Mouse (Mus musculus) thymus, postnatal 14 days (tissue): ENCODE results near the gene Asb14.
"Not testable (repeated sequence)": the region's sequence is repeated elsewhere in the genome, so short reads cannot be mapped to it uniquely, and the experiment has no call there.

Experiments used
- DNase-seq: peaks from one replicate; pipeline ENCODE4 v3.0.0; 2021

Asb14 gene

DNA sequence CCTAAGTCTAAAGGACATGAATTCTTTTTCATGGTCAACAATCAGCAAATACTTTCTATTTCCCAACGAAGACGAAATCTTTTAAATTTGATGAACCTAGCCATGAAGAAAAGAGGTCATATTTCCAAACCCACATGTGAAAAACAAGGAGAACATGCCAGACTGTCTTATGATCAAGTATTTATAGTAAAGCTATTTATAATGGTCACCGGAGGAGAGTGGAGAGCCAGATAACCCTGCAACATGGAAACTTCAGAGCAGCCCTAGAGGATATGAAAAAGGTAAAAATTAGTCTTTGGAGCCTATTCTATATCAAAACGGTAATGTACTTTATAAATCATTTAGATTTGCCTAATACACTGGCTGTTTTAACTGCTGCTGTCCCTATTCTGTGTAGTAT lies at the start of gene Asb14:
Gene Asb14 (plus strand): TSS at position 166 of the 400 bp plus-strand sequence.
- no peak for DNase-seq

DNA sequence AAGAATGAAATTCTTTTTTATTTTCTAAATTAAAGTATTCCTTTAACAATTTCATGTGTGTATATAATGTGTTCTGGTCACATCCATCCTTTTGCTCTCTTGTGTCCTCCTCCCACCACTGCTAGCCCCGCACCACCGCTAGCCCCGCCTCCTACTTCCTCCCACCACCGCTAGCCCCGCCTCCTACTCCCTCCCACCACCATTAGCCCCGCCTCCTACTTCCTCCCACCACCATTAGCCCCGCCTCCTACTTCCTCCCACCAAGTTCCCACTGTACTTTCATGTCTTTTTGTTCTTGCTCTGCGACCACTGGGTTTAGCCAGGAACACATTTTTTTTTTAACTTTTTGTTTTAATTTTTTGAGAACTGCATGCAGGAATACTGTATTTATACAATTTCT lies 41.3 kb upstream of the Asb14 start:
- peak; percentile 29 for DNase-seq

DNA sequence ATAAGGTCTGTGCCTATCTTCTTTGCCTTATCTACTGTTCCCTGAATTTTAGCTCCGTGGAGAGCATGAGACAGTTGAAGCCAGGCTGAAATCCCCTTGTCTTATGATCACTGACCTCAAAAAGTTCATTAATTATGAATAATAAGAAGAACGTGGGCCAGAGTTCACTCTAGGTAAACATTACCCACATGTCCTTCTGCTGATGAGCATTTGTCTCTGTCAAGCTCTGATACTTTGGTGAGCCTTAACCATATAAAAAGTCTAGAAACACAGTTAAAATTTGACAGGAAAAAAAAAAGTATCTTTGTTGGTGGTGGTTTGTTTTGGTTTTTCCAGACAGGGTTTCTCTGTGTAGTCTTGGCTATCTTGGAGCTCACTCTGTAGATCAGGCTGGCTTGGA lies 40.3 kb upstream of the Asb14 start:
- DNase-seq: no peak

DNA sequence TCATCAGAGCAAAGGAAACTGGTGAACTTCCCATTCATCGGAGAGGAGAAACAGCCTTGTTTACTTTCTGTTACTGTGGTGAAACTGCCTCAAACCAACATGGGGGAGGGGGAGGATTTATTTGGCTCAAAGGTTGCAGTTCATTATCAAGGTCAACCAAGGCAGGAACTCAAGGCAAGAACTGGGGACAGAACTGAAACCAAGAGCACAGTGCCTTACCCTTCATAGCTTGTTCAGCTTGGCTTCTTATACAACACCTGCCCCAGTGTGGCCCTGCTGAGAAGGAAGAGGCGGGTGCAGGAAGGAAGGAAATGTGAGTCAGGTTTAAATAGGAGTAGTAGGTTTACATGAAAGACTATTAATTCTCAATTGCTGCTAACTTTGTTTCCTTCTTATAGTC lies 36.0 kb upstream of the Asb14 start:
- peak; percentile 41 for DNase-seq

DNA sequence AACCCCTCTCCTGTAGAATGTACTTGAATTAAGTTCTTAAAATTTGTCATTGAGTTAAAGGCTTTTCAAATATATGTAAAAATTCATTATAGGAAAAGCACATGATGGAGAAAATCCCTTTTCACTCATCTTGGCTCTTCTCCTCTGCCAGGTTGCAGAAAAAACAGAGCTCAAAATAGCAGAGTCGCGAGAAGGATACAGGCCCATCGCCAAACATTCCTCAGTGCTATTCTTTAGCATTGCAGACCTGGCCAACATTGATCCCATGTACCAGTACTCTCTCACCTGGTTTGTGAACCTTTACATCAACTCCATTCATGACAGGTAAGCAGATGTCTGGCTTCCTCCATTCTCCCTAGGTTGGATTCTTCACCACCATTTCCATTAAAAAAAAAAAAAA lies 35.3 kb upstream of the Asb14 start:
- no peak for DNase-seq

DNA sequence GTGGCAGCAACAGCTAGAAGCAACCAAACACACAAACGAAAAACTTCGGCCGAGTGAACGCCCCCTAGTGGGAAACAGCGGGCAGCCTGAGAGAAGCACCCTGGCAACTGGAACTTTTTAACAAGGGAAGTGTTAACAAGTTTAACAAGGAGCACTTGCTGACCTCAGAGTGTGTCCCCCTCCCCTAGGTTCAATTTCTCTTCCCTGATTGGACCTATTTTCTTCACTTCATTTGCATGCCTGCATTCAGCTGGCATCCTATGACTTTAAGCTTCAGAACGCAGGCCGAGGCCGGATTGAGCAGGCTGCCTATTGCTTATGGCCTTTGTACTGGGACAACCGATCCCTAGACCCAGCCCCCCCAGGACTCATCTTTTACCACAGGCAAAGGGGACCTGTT lies 27.0 kb upstream of the Asb14 start:
- DNase-seq: no peak

DNA sequence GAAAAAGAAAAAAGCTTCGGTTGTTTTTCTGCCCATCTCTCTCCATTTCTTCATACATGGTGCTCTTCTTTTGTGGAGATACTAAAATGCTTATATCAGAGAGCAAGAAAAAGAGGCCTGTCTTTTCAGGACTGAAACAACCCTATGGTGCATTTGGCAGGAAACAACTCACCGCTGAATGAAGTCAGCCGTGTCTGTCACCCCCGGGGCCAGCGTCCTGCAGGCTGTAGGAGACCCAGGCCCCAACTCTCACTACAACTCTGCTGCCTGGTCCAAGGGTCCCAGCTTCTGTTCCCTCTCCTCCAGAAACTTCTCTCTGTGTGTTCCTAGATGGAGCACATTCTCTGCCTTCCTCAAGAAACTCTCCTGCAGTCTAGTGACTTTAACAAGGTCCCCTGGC lies 26.1 kb upstream of the Asb14 start:
- DNase-seq: no peak

DNA sequence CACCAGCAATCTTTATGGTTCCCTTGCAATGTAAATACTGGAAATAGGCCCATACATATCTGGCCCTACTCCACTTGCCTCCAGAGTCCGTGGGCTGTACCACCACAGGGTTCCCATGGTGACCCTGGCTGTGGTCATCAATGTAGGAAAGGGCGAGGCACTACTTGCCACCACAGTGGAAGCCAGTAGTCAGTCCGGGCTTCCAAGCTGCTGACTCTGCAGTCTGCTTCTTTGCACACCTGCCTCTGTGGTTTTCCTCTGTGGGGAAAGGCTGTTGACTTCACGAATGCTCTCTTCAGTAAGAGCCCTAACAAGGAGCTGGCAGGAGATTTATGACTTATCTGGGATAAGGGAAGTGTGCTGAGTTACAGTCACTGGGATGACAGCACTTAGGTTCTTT lies 15.6 kb upstream of the Asb14 start:
- peak; percentile 59 for DNase-seq

DNA sequence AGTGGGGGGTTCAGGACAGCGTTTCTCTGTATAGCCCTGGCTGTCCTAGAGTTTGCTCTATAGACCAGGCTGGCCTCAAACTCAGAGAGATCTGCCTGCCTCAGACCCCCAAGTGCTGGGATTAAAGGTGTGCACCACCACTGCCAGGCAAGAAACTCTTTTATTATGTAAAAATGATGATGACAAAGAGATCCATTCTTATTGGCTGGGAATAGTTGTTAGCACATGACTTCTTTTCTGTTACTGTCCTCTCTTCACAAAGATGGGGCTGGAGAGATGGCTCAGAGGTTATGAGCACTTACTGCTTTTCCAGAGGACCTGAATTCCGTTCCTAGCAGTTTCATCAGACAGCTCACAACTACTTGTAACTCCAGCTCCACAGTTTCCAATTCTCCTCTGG lies 14.4 kb upstream of the Asb14 start:
- no peak for DNase-seq

DNA sequence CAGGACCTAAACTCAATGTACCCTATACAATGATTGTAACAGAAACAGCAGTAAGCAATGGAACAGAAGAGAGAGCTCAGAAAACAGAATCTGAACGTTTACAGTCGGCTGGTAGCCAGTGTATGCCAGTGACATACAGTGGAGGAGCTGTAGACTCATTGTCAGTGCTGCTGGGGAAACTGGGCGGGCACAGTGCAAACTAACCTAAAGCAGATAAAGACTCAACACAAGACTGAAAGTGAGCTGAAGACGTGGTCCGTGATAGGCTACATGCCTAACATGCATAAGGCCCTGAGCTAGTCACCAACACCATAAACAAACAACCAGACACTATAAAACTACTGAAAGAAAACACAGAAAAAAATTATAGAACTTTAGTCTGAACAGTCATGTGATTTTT lies 12.7 kb upstream of the Asb14 start:
- DNase-seq: no peak

DNA sequence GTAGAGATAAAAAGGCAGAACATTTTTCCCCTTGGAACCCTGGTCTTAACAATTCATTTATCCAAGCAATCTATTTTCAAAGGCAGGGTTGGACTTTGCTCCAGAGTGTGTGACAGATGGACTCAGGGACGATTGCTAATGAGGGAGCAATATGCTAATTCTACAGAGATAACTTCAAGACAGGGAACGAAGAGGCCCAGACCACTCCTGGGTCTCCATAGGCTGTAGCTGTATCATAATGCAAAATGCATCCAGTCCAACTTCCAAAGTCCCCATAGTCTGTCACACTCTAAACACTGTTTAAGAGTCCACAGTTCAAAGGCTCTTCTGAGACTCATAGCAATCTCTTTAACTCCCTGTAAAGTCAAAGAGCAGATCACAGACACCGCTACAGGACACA lies 7.1 kb upstream of the Asb14 start:
- DNase-seq: no peak

DNA sequence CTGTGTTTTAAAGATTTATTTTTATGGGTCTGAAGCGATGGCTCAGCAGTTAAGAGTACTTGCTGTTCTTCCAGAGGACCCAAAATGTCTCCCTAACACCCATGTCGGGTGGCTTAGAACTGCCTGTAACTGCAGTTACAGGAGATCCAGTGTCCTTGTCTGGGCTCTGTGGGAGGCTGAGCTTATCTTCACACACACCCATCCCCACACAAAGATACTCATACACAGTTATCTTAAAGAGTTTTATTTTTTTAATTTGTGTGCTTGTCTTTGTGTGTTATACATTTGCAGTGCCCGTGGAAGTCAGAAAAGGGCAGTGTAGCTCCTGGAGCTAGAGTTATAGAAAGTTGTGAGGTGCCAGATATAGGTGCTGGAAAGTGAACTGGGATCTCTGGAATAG lies 3.6 kb upstream of the Asb14 start:
- DNase-seq: no peak

DNA sequence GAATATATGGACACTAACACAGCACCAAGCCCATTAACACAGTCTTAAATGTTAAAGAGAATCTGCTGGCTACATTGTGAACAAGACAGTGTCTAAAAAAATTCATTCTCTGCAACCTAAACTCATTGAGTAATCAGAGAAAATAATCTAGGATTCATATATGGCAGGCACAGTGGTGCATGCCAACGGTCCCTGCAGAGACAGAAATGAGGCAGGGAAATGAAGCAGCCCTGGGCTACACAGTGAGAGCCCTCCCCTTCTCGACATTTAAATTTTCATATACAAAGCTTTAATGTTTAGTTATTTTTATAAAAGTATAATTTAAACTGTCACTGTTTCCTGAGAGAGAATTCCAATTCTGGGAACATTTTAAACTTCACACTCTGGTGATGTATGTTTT lies 5.1 kb downstream of the Asb14 start:
- no peak for DNase-seq

DNA sequence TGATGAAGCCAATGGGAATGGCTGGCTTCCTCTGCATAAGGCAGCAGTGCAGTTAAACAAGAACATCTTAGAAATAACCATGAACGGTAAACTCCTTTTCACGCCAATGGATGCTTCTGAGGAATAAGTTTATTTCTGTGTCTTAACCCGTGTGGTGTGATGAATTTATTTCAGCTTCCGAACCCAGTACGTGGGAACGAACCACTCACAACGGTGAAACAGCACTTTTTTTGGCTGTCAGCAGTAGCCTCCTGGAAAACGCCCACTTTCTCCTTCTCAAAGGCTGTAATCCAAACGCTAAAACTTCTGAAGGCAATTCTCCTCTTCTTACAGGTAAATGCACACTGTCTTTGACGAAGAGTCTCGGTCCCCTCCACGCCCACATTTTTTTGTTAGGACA lies 6.5 kb downstream of the Asb14 start:
- DNase-seq: no peak

DNA sequence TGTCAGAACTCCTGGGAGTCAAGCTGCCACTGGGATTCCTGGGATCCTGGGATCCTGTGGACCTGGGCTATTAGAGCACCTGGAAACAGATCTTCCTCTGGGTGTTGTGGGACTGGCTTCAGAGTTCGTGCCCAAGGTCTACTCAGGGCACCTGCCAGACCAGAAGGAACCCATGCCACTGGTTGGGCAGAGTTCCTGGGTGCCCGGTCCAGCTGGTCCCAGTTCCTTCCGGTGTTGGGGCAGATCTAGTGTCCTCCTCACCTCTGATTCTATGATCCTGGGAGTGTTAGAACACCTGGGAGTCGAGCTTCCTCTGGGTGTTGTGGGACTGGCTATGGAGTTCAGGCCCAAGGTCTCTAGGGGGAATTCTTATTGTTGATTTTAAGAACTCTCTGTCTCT lies 13.0 kb downstream of the Asb14 start:
- no peak for DNase-seq

DNA sequence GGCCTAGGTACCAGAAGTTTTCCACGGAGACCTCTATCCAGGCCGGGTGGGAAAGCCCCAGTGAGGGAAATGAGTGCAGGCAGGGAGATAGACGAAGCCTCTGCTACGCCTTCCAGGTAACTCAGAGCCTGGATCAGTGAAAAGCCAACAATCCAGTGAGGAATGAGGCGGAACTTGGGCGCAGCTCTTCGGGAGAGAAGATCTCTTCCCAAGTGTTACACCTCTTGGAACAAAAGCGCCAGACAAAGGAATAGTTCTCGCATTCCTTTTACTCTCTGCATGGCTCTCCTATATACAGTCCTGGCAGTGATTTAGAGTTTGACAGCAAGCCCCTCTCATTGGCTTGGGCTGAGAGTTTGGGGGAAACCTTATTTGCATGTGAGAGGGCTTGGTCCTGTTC lies 16.1 kb downstream of the Asb14 start:
- DNase-seq: not testable (repeated sequence)

DNA sequence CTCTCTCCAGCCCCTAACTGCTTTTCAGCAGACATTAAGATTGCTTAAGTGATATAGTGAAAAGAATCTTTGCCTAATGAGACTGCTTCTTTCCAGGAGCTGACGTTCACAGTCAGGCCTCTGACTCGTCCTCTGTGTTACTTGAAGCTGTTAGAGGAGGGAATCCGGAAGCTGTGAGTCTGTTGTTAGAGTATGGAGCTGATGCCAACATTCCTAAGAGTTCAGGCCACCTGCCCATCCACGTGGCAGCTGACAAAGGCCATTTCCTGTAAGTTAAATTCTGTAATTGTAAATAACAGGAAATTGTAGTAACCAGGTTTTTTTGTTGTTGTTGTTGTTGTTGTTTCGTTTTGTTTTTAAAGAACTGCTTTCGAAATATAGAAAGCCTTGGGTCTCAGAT lies 16.8 kb downstream of the Asb14 start:
- DNase-seq: no peak

DNA sequence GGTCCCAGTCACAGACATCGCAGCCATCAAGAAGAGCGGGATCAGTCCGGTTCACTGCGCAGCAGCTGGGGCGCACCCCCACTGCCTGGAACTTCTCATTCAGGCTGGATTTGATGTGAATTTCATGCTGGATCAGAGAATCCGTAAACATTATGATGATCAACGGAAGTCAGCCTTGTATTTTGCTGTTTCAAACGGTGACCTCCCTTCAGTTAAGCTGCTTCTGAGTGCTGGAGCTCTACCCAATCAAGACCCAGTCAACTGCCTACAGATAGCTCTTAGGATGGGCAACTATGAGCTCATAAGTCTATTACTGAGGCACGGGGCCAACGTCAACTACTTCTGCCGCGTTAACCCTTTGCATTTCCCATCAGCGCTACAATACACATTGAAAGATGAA lies 17.5 kb downstream of the Asb14 start:
- DNase-seq: no peak

DNA sequence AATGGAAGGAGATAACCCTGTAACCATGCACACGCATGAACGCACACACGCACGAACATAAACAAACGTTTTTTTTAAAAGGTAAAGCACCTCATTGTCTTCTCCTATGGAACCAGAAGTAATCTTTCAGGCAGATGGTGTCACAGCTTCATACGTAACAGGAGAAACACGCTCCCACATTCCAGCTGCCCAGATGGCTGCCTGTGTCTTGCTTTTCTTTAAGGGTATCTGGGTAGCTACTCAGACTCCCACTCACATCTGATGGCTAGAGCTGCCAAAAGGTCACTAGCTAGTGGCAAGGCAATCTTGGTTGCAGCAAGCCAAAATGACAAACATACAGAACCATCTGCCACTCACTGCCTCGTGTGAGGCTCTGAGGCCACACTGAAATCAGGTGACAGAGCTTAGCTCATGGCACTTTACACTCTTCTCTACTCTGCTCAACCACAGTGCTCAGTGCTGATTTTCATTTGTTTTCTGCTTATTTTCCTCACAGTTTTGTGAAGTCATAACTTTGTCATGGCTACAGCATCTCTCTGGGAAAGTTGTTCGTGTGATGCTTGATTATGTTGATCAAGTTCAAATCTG lies 19.4 kb downstream of the Asb14 start:
- no peak for DNase-seq

DNA sequence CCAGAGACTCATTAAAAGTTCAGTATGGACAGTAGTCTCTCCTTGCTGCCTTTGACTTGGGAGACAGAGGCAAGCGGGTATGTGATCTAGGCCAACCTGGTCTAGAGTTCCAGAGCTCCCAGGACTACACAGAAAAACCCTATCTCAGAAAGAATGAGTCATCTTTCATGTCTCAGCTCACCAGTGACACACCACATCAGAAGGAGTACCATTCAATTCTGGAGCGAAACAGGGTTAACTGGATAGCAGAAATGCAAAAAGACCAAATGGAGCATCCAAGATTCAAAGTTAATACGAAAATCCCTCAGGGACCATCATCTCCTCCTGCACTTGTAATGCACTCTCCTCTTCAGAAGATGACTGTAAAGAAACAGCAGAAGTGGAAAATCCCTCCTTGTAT lies 25.0 kb downstream of the Asb14 start:
- no peak for DNase-seq

DNA sequence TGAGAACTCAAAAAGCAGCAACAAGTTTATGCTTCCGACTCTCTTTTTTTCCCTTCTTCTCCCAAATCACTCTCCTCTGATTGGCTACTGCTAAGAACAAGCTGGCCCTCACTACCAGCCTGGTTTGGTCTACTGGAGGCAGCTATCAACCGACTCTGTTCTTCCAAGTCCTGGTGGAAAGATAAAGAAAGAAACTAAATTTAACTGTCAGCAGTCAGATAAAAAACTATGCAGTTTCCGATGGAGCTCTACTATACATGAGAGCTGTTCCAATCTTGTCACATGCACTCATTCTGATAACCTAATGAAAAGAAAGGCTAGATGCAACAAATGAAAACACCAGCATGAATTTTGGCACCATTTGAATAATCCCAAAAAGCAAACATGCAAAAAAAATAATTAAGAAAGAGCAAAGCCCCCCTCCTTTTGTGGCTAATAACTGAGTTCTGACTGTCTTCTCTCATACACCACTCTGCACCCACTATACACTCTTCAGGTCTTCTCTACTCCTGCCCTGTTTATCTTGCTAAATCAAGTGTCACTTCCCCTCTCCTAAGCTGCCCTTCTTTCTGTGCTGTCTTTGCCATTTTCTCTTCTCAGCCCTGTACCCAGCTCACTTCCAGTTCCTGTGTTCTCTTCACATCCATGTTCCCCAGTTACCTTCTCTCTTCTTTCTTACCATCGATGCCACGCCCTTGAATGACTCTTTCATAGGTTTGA lies 29.5 kb downstream of the Asb14 start:
- no peak for DNase-seq

DNA sequence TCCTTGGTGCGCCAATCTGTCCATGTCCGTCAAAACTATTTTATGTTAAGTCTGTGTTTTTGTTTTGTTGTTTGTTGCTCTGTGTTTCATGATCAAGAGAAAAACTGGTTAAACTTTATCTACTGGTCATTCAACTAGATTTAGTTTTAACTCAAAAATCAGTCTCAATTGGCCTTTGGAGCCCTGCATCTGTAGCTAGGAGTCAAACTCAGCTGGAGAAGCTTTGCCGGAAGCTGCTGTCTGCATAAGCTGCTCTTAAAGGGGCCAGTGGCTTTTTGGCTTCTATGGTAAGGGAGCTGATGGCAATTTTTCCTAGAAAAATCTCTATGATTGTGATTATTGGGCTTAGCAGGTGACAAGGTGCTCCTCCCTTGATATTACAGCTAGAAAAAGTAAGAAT lies 40.5 kb downstream of the Asb14 start:
- no peak for DNase-seq

DNA sequence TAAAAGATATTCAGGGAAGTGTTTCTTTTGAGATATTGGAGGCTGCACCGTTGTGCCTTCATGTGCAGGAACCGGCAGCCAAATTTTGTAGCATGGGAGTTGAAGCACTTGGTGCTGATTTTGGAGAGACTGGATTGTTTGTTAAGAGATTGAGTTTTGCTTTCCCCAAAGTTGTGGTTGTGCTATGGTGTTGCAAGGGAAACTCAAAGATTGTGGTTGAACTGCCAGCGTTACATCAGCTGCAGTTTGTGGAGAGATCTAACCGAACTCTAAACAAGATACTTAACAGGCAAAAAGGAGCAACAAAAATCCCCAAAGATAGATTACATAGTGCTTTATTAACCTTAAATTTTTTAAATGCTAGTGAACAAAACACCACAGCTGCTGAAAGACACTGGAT lies 41.2 kb downstream of the Asb14 start:
- DNase-seq: no peak

DNA sequence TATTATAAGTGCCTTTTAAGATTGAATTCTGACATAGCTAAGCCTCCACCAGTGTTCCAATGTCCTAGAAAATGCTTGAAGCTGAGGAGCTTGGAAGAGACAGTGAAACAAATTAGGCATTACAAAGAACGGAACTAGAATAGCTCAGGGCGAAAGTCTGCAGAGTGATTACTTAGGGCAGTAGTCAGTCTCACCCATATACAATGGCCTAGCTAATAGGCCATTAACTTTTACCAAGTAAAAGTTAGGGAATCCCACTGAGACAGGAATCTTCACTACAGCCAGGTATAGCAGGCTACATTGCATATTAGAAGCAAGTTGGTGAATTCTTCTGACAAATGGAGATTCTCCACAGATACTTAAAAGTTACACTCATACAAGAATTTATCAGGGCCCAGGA lies 61.8 kb downstream of the Asb14 start:
- DNase-seq: not testable (repeated sequence)

DNA sequence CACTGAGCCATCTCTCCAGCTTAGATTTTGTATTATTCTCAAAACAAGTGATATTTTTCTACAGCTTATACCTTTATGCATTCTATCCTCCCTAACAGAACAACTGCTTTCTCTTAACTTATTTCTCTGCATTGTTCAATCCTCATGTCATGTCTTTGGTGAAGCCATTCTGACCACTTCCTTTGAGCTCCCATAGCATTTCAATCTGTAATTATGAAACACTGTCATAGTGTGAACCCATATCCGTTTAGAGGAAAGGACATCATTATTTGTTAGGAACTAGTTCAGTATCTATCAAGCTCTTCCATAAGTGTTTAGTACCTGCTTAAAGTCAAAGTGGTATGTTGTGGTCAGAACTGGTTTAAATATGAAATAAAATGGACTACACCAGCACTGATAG lies 66.2 kb downstream of the Asb14 start:
- DNase-seq: no peak
